Mouse (Mus musculus) testis, adult 2 months (tissue): ENCODE data around the gene Csrnp2.

Experiments used
- CTCF ChIP-seq: fragments of 200-500 bp; IDR thresholded peaks from 2 replicates; pipeline ENCODE4 v1.5.1; 2012; ENCODE audit warnings: low read depth, mild to moderate bottlenecking, inconsistent platforms, low read length, moderate library complexity; ENCODE audit not compliant: control insufficient read depth, insufficient read depth, insufficient replicate concordance
- POLR2A ChIP-seq: fragments of 200-500 bp; IDR thresholded peaks from 2 replicates; pipeline ENCODE4 v1.6.1; 2012; ENCODE audit warnings: low read depth, mild to moderate bottlenecking, inconsistent platforms, low read length, moderate library complexity; ENCODE audit not compliant: control insufficient read depth

GRCm38 (mm10) chr15:100515121-100515520, 19.8 kb upstream of the Csrnp2 start:
- TF ChIP-seq POLR2A (no peak), CTCF (no peak)
